Mouse (Mus musculus) layer of hippocampus, adult 11-12 months (tissue): ENCODE measurements around the gene Klhl34.

ENCODE experiments used
- DNase-seq: peaks from one replicate; pipeline ENCODE4 v3.0.0; 2022; ENCODE audit warnings: low spot score

Klhl34 gene

GRCm38 (mm10) chrX:157818207-157818920 is at the start of gene Klhl34:
TSS of gene Klhl34 (plus strand) at chrX:157818435.
- no peak for DNase-seq

- no peak for DNase-seq
Measured at GRCm38 (mm10) chrX:157801669-157802068, 16.6 kb upstream of the Klhl34 start.

GRCm38 (mm10) chrX:157809721-157810120 is 8.5 kb upstream of the Klhl34 start:
- no peak for DNase-seq

GRCm38 (mm10) chrX:157817571-157818206 is 546 bp upstream of the Klhl34 start:
- no peak for DNase-seq

GRCm38 (mm10) chrX:157818921-157819260 is 656 bp downstream of the Klhl34 start:
- no peak for DNase-seq

GRCm38 (mm10) chrX:157829983-157830382 is 11.7 kb downstream of the Klhl34 start:
- no peak for DNase-seq
